Mouse (Mus musculus) right cerebral cortex, postnatal 4 days (tissue): ENCODE measurements around the gene Psmd12.
A peak's percentile ranks its signal among the peaks of the same experiment; 100 is the strongest.
"Not testable (repeated sequence)": the region's sequence is repeated elsewhere in the genome, so short reads cannot be mapped to it uniquely, and the experiment has no call there.

ENCODE experiments used
- DNase-seq: peaks from one replicate; pipeline ENCODE4 v3.0.0-alpha.2; 2022

The Psmd12 gene

GRCm38 (mm10) chr11:107463251-107463681 is 16.0 kb upstream of the Psmd12 start:
- DNase-seq: no peak

- DNase-seq: no peak
Measured at GRCm38 (mm10) chr11:107464141-107464540, 15.1 kb upstream of the Psmd12 start.

GRCm38 (mm10) chr11:107465041-107465440 is 14.2 kb upstream of the Psmd12 start:
- DNase-seq: no peak

GRCm38 (mm10) chr11:107465969-107466368 is 13.3 kb upstream of the Psmd12 start:
- no peak for DNase-seq

GRCm38 (mm10) chr11:107466611-107467391 is 12.5 kb upstream of the Psmd12 start:
- no peak for DNase-seq

- DNase-seq: no peak
Measured at GRCm38 (mm10) chr11:107468252-107469030, 10.8 kb upstream of the Psmd12 start.

GRCm38 (mm10) chr11:107469031-107469522 is 10.2 kb upstream of the Psmd12 start:
- peak; percentile 79 for DNase-seq

GRCm38 (mm10) chr11:107469523-107470371 is 9.5 kb upstream of the Psmd12 start:
- DNase-seq: peak; percentile 68

GRCm38 (mm10) chr11:107470521-107471041 is 8.7 kb upstream of the Psmd12 start, which contains the start of gene Pitpnc1:
Gene Pitpnc1, minus strand, starts transcription at chr11:107470699.
- peak; percentile 82 for DNase-seq

- DNase-seq: no peak
Measured at GRCm38 (mm10) chr11:107471071-107471720, 8.1 kb upstream of the Psmd12 start.

GRCm38 (mm10) chr11:107472304-107472703 is 7.0 kb upstream of the Psmd12 start:
- no peak for DNase-seq

GRCm38 (mm10) chr11:107473137-107473820 is 6.0 kb upstream of the Psmd12 start:
- no peak for DNase-seq

GRCm38 (mm10) chr11:107479862-107480203 is 549 bp downstream of the Psmd12 start:
- no peak for DNase-seq

GRCm38 (mm10) chr11:107484341-107484740 is 5.1 kb downstream of the Psmd12 start:
- DNase-seq: no peak

- DNase-seq: no peak
Measured at GRCm38 (mm10) chr11:107502801-107503200, 23.5 kb downstream of the Psmd12 start.

GRCm38 (mm10) chr11:107504364-107504763 is 25.1 kb downstream of the Psmd12 start:
- not testable (repeated sequence) for DNase-seq

GRCm38 (mm10) chr11:107506260-107506659 is 27.0 kb downstream of the Psmd12 start:
- no peak for DNase-seq

- DNase-seq: no peak
Measured at GRCm38 (mm10) chr11:107509631-107510338, 30.5 kb downstream of the Psmd12 start.

GRCm38 (mm10) chr11:107510362-107511269 is 31.3 kb downstream of the Psmd12 start:
- no peak for DNase-seq

GRCm38 (mm10) chr11:107511954-107512353 is 32.7 kb downstream of the Psmd12 start:
- peak; percentile 82 for DNase-seq
